Mouse (Mus musculus) heart, embryonic 16.5 days (tissue): ENCODE data around the gene 2810459M11Rik. TPM values are rescaled to one million over a fixed set of nuclear protein-coding genes. Genes with fewer than 3 reads are reported as not detected.

Source experiments
- ATAC-seq: fragments of 200-750 bp; cut with Nextera tagmentation; replicated peaks from 2 replicates; pipeline ENCODE4 v1.8.0; 2017; ENCODE audit warnings: moderate number of reproducible peaks; ENCODE audit not compliant: insufficient read depth, low FRiP score; ENCODE audit errors: extremely low read depth
- H3K27ac ChIP-seq: fragments of 300-500 bp; sonication (generic); 2 replicates; pipeline ENCODE4 v1.5.1; 2014; ENCODE audit warnings: mild to moderate bottlenecking, low read length, control low read depth, moderate library complexity
- H3K27me3 ChIP-seq: fragments of 300-500 bp; sonication (generic); 2 replicates; pipeline ENCODE4 v1.6.1; 2014; ENCODE audit warnings: low read length, mixed read lengths; ENCODE audit not compliant: control insufficient read depth, insufficient read depth
- H3K36me3 ChIP-seq: fragments of 300-500 bp; sonication (generic); 2 replicates; pipeline ENCODE4 v1.6.1; 2014; ENCODE audit not compliant: control insufficient read depth, insufficient read depth
- H3K4me1 ChIP-seq: fragments of 300-500 bp; sonication (generic); 2 replicates; pipeline ENCODE4 v1.6.1; 2014; ENCODE audit warnings: low read length, mixed read lengths; ENCODE audit not compliant: control insufficient read depth, insufficient read depth
- H3K4me2 ChIP-seq: fragments of 300-500 bp; sonication (generic); 2 replicates; pipeline ENCODE4 v1.6.1; 2014; ENCODE audit warnings: low read depth, mild to moderate bottlenecking, control low read depth, low read length
- H3K4me3 ChIP-seq: fragments of 300-500 bp; sonication (generic); 2 replicates; pipeline ENCODE4 v1.5.1; 2014; ENCODE audit warnings: mild to moderate bottlenecking, control low read depth, low read length
- H3K9ac ChIP-seq: fragments of 300-500 bp; sonication (generic); 2 replicates; pipeline ENCODE4 v1.6.1; 2014; ENCODE audit warnings: low read length, control low read depth
- H3K9me3 ChIP-seq: fragments of 300-500 bp; sonication (generic); replicated peaks from 2 replicates; pipeline ENCODE4 v1.6.1; 2016; ENCODE audit warnings: low read length; ENCODE audit not compliant: control insufficient read depth
- WGBS: fragments of 180-500 bp; shearing (Covaris S2); extraction: QIAGEN DNeasy Blood & Tissue Kit; methylation state at CpG from one replicate; pipeline ENCODE4 v1.1.7; 2014; 5-methylcytosine and 5-hydroxymethylcytosine counted together
- polyA plus RNA-seq: library from polyadenylated mRNA; unstranded; fragments of >200 nt; fragmentation: Nextera tagmentation; extraction: Ambion mirVana; gene quantifications from 2 replicates; pipeline ENCODE4 v1.2.1, GENCODE M21; 2015

The 2810459M11Rik gene
- polyA plus RNA-seq, 1 experiment from 2014 or later, result 0.24 TPM

- Histone ChIP-seq H3K4me2 (no peak overlapping the region), H3K4me1 (peaks cover 12% of the 10 kb centered on the region), H3K36me3 (no peaks in the 10 kb centered on the region), H3K9ac (no peak overlapping the region), H3K9me3 (no peaks in the 10 kb centered on the region), H3K4me3 (no peak overlapping the region), H3K27me3 (peaks cover 32% of the 10 kb centered on the region), H3K27ac (no peak overlapping the region)
- WGBS, result 59% methylated on average over 4 of the region's 4 CpGs
- ATAC-seq, result no peak
Measured at GRCm38 (mm10) chr1:86048231-86048630, 2.6 kb downstream of the 2810459M11Rik start.

DNA sequence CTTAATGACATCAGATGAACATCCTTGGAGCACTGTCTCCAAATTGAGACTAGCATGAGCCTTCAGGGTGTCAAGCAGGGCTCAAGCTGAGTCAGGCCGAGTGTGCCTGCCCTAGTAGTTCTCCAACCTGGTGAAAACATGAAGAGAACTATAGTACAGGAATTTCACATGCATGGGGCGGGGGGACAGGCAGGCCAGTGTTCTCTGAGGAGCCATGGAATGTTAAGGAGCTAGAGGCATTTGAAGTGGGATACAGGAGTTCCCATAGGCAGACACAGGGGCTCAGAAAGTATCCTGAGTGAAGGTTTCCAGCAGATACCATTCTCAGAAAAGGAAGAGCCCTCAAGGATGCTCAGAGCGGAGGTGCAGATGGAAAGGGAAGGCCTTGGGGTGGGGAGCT, 3.1 kb downstream of the 2810459M11Rik start:
- Histone ChIP-seq H3K4me1 (peaks cover 12% of the 10 kb centered on the region), H3K36me3 (no peaks in the 10 kb centered on the region), H3K9ac (no peak overlapping the region), H3K4me2 (no peak overlapping the region), H3K27ac (no peak overlapping the region), H3K4me3 (no peak overlapping the region), H3K27me3 (peaks cover 32% of the 10 kb centered on the region), H3K9me3 (no peaks in the 10 kb centered on the region)
- ATAC-seq, result no peak
- WGBS, result 64% methylated on average over 3 of the region's 3 CpGs

- WGBS, result 65% methylated on average over 12 of the region's 12 CpGs
- ATAC-seq, result peak; percentile 14; the same call in 1 of the 2 replicates
Measured at GRCm38 (mm10) chr1:86053198-86053921, 7.7 kb downstream of the 2810459M11Rik start.

DNA sequence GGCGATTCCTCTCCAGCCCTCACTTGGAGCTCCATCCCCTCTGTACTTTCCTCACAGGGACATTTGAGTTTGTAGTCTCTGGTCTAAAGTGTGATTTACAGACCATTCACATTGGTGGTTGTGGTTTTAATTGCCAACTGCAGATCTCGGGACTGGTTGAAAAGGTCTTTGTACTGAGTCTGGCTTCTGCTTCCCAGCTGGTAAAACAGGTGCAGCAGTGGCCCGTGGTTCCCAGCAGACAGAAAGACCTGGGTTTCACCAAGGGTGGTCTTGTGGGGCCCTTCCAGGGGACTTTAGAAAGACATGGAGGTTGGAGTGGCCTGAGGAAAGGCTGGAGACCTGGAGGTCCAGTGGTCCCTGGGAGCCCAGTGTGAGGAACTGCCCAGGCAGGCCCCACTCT, 9.3 kb downstream of the 2810459M11Rik start:
- no peak for ATAC-seq
- whole genome bisulfite sequencing, result 58% methylated on average over 3 of the region's 3 CpGs
- Histone ChIP-seq H3K4me3 (no peak overlapping the region), H3K4me1 (no peaks in the 10 kb centered on the region), H3K4me2 (no peak overlapping the region), H3K27ac (no peak overlapping the region), H3K36me3 (no peaks in the 10 kb centered on the region), H3K9ac (no peak overlapping the region), H3K9me3 (no peaks in the 10 kb centered on the region), H3K27me3 (no peaks in the 10 kb centered on the region)

More at GRCm38 (mm10) chr1:86053198-86053921, 7.7 kb downstream of the 2810459M11Rik start:
- Histone ChIP-seq H3K4me1 (no peaks in the 10 kb centered on the region), H3K4me2 (no peak overlapping the region), H3K36me3 (no peaks in the 10 kb centered on the region), H3K9me3 (no peaks in the 10 kb centered on the region), H3K27ac (no peak overlapping the region), H3K4me3 (no peak overlapping the region), H3K27me3 (no peaks in the 10 kb centered on the region), H3K9ac (no peak overlapping the region)

- H3K4me1 ChIP-seq, result no peaks in the 10 kb centered on the region
- no peaks in the 10 kb centered on the region for H3K27me3 ChIP-seq
- H3K9ac ChIP-seq, result no peak overlapping the region
- H3K9me3 ChIP-seq, result no peaks in the 10 kb centered on the region
- no peak for ATAC-seq
- no peak overlapping the region for H3K4me3 ChIP-seq
- H3K4me2 ChIP-seq, result no peak overlapping the region
- no peaks in the 10 kb centered on the region for H3K36me3 ChIP-seq
- H3K27ac ChIP-seq, result no peak overlapping the region
- WGBS, result 83% methylated on average over 4 of the region's 4 CpGs
Measured at GRCm38 (mm10) chr1:86056284-86056683, 10.6 kb downstream of the 2810459M11Rik start.

DNA sequence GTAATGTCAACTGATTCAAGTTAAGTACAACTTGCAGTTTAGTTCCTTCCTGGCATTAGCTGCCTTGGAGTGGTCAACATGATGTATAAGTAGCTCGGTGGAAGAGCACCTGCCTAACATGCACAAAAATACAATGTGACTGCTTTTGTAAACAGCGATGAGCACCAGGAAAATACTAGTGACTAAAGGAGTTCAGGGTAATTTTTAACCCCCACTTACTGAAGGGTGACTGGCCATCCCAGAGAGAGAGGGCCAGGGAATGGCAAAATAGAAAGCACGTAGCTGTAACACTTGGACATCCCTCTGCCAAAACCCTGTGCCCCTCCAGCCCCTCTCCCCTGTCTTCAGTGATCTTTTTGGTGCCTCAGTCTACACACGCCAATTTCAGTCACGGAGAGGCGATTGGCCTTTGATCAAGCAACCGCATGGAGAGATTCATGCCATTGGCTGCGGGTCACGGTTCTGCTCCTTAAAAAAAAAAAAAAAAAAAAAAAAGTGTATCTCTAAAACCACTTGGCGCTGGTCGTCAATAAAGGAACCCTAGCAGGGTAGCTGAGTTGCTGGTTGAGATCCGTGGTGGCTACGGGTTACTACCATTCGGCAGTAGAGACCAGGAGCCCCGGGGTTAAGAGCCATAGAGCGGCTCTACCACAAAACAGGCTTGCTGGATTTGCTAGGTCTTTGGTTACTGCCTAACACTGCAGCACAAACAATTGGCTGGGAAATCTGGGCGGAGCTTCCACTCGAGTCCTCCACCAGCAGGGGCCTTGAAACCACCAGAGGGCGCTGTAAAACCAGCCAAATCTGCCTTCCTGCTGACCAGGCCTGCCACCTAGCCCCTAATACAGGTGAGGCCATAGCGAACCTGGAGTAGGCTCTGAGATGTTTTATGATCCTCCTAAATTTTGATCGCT, 13.4 kb downstream of the 2810459M11Rik start:
- peak overlapping the region; percentile 73 for H3K4me2 ChIP-seq
- ATAC-seq, result peak; percentile 70
- 0 out of 2 replicates have a peak overlapping the region, but pooled peaks have one; percentile 9 for H3K27ac ChIP-seq
- no peaks in the 10 kb centered on the region for H3K27me3 ChIP-seq
- H3K36me3 ChIP-seq, result no peaks in the 10 kb centered on the region
- 12% methylated on average over 21 of the region's 21 CpGs for WGBS
- peak overlapping the region; percentile 63 for H3K9ac ChIP-seq
- no peaks in the 10 kb centered on the region for H3K9me3 ChIP-seq
- peaks cover 2% of the 10 kb centered on the region; the same call in 1 of the 2 replicates for H3K4me1 ChIP-seq
- H3K4me3 ChIP-seq, result peak overlapping the region; percentile 48

DNA sequence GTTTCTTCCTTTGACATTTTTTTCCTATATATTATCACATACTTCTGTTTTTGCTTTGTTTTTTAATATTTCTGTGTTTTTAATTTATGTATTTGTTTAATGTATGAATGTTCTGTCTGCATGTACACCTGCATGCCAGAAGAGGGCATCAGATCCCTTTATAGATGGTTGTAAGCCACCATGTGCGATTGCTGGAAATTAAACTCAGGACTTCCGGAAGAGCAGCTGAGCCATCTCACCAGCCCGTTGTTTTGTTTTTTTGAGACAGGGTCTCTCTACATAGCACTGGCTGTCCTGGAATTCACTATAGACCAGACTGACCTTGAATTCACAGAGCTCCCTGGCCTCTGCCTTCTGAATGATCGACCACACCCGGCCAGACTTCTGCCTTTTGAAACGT, 16.9 kb downstream of the 2810459M11Rik start:
- WGBS, result 82% methylated on average over 6 of the region's 6 CpGs
- H3K27me3 ChIP-seq, result no peaks in the 10 kb centered on the region
- H3K4me1 ChIP-seq, result peaks cover 16% of the 10 kb centered on the region
- H3K9ac ChIP-seq, result no peak overlapping the region
- no peak overlapping the region for H3K27ac ChIP-seq
- peaks cover 2% of the 10 kb centered on the region; the same call in 1 of the 2 replicates for H3K36me3 ChIP-seq
- H3K9me3 ChIP-seq, result peaks cover 4% of the 10 kb centered on the region
- no peak for ATAC-seq
- no peak overlapping the region for H3K4me2 ChIP-seq
- H3K4me3 ChIP-seq, result no peak overlapping the region

DNA sequence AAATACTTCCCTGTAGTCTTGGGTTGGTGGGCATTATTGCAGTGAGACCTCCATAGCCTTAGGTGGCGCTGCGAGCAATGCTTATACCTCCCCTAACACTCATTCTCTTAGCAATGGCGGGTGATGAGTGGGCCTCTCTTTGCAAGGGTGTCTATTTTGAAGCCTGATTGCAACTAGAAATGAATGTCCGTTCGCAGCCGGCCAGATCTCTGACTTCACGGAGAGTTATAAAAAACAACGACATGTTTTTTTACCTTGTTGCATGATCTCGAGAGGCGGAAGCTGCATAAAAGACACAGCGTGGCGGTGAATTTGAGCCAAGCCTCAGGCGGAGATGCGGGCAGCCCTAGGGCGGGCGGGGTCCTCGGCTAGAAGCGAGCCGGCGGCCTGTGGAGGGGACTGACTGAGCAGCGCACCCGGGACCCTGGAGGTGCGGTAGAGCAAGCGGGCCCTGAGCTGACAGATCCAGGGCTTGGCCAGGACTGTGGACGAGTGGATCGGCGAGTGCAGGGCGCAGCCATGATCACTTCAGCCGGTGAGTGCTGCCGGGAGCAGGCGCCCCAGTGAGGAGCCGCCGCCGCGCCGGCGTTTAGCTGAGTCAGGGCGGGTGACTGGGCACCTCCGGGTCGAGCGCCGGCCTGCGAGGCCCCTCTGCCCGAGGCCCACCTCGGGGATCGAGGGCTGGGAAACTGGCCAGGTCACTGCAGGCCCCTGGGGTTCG, 18.8 kb downstream of the 2810459M11Rik start, which contains the start of gene Psmd1:
Gene Psmd1, plus strand, starts transcription at position 117 of the 721 bp plus-strand sequence.
- peak; percentile 88 for ATAC-seq
- under 1% methylated on average over 47 of the region's 47 CpGs for WGBS

More for the DNA sequence above, 18.8 kb downstream of the 2810459M11Rik start, which contains the start of gene Psmd1:
- H3K27me3 ChIP-seq, result no peaks in the 10 kb centered on the region
- peaks cover 4% of the 10 kb centered on the region for H3K9me3 ChIP-seq
- peak within 1 kb of the TSS; percentile 96 for H3K4me2 ChIP-seq
- peak within 1 kb of the TSS; percentile 98 for H3K4me3 ChIP-seq
- H3K4me1 ChIP-seq, result peaks cover 16% of the 10 kb centered on the region
- peak within 1 kb of the TSS; percentile 98 for H3K9ac ChIP-seq
- peaks cover 2% of the 10 kb centered on the region; the same call in 1 of the 2 replicates for H3K36me3 ChIP-seq
- H3K27ac ChIP-seq, result peak within 1 kb of the TSS; percentile 82
